Comparison of ENCODE assay signal across 10 mouse cellular contexts in the genomic region with DNA sequence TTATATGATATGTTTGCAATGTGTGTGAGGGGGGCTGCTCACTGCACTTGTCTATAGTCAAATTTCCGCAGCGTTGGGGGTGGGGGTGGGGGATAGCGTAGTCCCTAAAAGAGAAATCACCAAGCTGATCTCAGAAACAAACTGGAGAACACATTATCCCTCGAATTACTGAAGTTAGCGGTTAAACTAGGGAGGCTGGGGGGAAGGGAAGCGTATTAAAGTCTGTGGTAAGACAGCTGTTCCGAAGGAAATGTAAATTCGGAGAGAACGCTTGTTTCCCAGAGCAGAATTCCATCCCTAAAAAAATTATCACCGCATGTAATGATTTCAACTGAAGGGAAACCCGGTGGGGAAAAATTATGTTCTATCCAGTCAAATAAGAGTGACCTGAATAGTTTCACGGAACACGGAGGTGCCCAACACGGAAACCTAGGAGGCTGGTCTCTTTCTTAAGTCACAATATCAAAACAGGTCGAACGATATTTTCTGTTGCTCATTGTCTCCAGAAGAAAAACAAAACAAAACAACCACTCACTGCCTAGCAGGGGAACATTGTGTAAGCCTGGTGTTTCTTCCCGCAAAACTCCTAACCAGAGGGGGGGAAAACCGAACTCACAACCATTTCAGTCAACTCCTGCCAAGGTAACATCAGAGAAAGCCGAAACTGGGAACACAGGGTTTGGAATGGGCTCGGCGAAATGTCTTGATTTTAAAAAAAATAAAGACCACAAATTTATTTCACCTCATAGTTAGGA. TPM values are rescaled to one million over a fixed set of nuclear protein-coding genes. Genes with fewer than 3 reads are reported as not detected.
DNase-seq lines count a peak whose midpoint lies in the region; ATAC-seq and TF ChIP-seq lines count a peak whose summit lies in the region.
"Had no signal": no experiment of that assay in that cellular context is flagged by ENCODE, and none has a peak within 500 bp of the region (broad histone marks: within the 10 kb centered on the region; RNA-seq: fewer than 3 reads in every experiment).

No protein-coding gene starts in this region.

- peak overlapping the region; percentile 62 for H3K4me2 ChIP-seq in lung, postnatal 0 days (replicated peaks; ENCODE audit: low read depth, low read length)
- H3K4me2 ChIP-seq in liver, embryonic 15.5 days = peak overlapping the region; percentile 63

- ATAC-seq in lung, postnatal 0 days = no peak
- no peak for ATAC-seq in liver, embryonic 15.5 days (ENCODE audit: insufficient read depth)

- TF ChIP-seq EP300 in lung, postnatal 0 days (IDR thresholded peaks at IDR 0.05) = no peak

- DNase-seq in cerebellum, adult 2 months = no peak
- DNase-seq in cerebellum, postnatal 10 days = no peak
- DNase-seq in lung, postnatal 0 days (ENCODE audit: low spot score) = no peak
- no peak for DNase-seq in lung, adult 18-20 months
- no peak for DNase-seq in layer of hippocampus, adult 9-11 months
- DNase-seq in thymus, postnatal 4 days = no peak
- DNase-seq in right cerebral cortex, postnatal 25 days = no peak
- DNase-seq: thymus, adult 2 months had no signal

- H3K27ac ChIP-seq in cerebellum, adult 2 months (ENCODE audit: insufficient read depth, low read length) = no peak overlapping the region
- no peak overlapping the region for H3K27ac ChIP-seq in lung, postnatal 0 days (ENCODE audit: low read length)
- H3K27ac ChIP-seq in liver, embryonic 15.5 days (replicated peaks) = 0 out of 2 replicates have a peak overlapping the region, but pooled peaks have one; percentile 45

- 2% methylated on average over 21 of the region's 21 CpGs for WGBS in cerebellum, adult 2 months
- 1% methylated on average over 21 of the region's 21 CpGs for WGBS in lung, postnatal 0 days
- under 1% methylated on average over 21 of the region's 21 CpGs for WGBS in liver, embryonic 15.5 days (ENCODE audit: insufficient replicate concordance)

- no peak for TF ChIP-seq POLR2A in cerebellum, adult 2 months (IDR thresholded peaks at IDR 0.05; ENCODE audit: borderline replicate concordance, insufficient read depth, low read length)

- no peaks in the 10 kb centered on the region; the same call in 1 of the 2 replicates for H3K27me3 ChIP-seq in cerebellum, adult 2 months (ENCODE audit: control insufficient read depth, insufficient read depth, low read length)
- H3K27me3 ChIP-seq in lung, postnatal 0 days (replicated peaks; ENCODE audit: insufficient read depth, low read length) = peaks cover 28% of the 10 kb centered on the region
- H3K27me3 ChIP-seq in liver, embryonic 15.5 days = peaks cover 61% of the 10 kb centered on the region

- no peak for TF ChIP-seq CTCF in cerebellum, adult 2 months (IDR thresholded peaks at IDR 0.05; ENCODE audit: borderline replicate concordance, insufficient read depth, low read depth, low read length)
- no peak for TF ChIP-seq CTCF in lung, postnatal 0 days (IDR thresholded peaks at IDR 0.05)

- peak overlapping the region; percentile 86 for H3K4me3 ChIP-seq in cerebellum, adult 2 months (replicated peaks; ENCODE audit: insufficient read depth, low read depth, low read length)
- peak overlapping the region; percentile 11; the same call in 1 of the 2 replicates for H3K4me3 ChIP-seq in lung, postnatal 0 days (ENCODE audit: low read depth, low read length)
- peak overlapping the region; percentile 46 for H3K4me3 ChIP-seq in liver, embryonic 15.5 days (replicated peaks)

- no peaks in the 10 kb centered on the region for H3K36me3 ChIP-seq in lung, postnatal 0 days (ENCODE audit: insufficient read depth, low read length)
- no peaks in the 10 kb centered on the region for H3K36me3 ChIP-seq in liver, embryonic 15.5 days (replicated peaks)

- no peaks in the 10 kb centered on the region for H3K9me3 ChIP-seq in lung, postnatal 0 days (ENCODE audit: low read length)
- H3K9me3 ChIP-seq in liver, embryonic 15.5 days (replicated peaks) = no peaks in the 10 kb centered on the region

- no peak overlapping the region; the same call in 1 of the 2 replicates for H3K9ac ChIP-seq in lung, postnatal 0 days (replicated peaks; ENCODE audit: low read depth)
- no peak overlapping the region for H3K9ac ChIP-seq in liver, embryonic 15.5 days

- H3K4me1 ChIP-seq in cerebellum, adult 2 months (ENCODE audit: control insufficient read depth, insufficient read depth, low read length) = no peaks in the 10 kb centered on the region
- peaks cover 7% of the 10 kb centered on the region for H3K4me1 ChIP-seq in lung, postnatal 0 days (ENCODE audit: insufficient read depth, low read depth, low read length)
- H3K4me1 ChIP-seq in liver, embryonic 15.5 days (replicated peaks) = 0 out of 2 replicates have a peak, but pooled peaks cover 3% of the 10 kb centered on the region

RNA-seq across cellular contexts. Expression of a gene that starts 1.9 kb away (rescaled TPM):
- 8.6 and 9.2 TPM in 2 replicates for polyA plus RNA-seq in cerebellum, adult 2 months (2012; rRNA removed)
- 0.23 and 0.35 TPM in 2 replicates for polyA plus RNA-seq in lung, postnatal 0 days (2015; fragmentation: Nextera tagmentation; extraction: Ambion mirVana)
- 0.70 and 0.88 TPM in 2 replicates for polyA plus RNA-seq in liver, embryonic 15.5 days (2015; fragmentation: Nextera tagmentation; extraction: Ambion mirVana)

RNA-seq across cellular contexts. Expression of a gene that starts 15.9 kb away (rescaled TPM):
- polyA plus RNA-seq in cerebellum, adult 2 months (2012; rRNA removed) = 0.32 and 0.39 TPM in 2 replicates
- polyA plus RNA-seq in lung, postnatal 0 days (2015; fragmentation: Nextera tagmentation; extraction: Ambion mirVana) = not detected in 2 replicates
- 0.15 TPM in 1 of 2 replicates, not detected in the other for polyA plus RNA-seq in liver, embryonic 15.5 days (2015; fragmentation: Nextera tagmentation; extraction: Ambion mirVana)
- polyA plus RNA-seq: large intestine, adult 2 months; thymus, adult 2 months had no signal

Comparison
In these comparisons a context has a peak if more than half of its experiments do, and no peak if none do; other contexts are left out.
1. H3K4me3 ChIP-seq: peak in every context shown above with its lines; median percentile 86 in cerebellum, adult 2 months; 46 in liver, embryonic 15.5 days; 11 in lung, postnatal 0 days.